Mouse (Mus musculus) CH12.LX (cell line): ENCODE results near the gene Serac1. TPM values are rescaled to one million over a fixed set of nuclear protein-coding genes. Genes with fewer than 3 reads are reported as not detected.
A peak's percentile ranks its signal among the peaks of the same experiment; 100 is the strongest.

Experiments used
- DNase-seq: peaks from one replicate; pipeline ENCODE4 v3.0.0-alpha.2; 2013; ENCODE audit errors: extremely low read depth
- H3K27ac ChIP-seq: 2 replicates; pipeline ENCODE4 v1.5.1; 2012; ENCODE audit warnings: low read depth, mild to moderate bottlenecking, control low read depth, moderate library complexity; ENCODE audit not compliant: insufficient read depth
- H3K27me3 ChIP-seq: replicated peaks from 2 replicates; pipeline ENCODE3; 2012; ENCODE audit warnings: inconsistent platforms
- H3K36me3 ChIP-seq, 2 experiments: replicated peaks in 1 of 2; 2 replicates each; pipeline versions ENCODE3 to v1.6.1; 2012; ENCODE audit warnings: inconsistent platforms in 1 of 2, low read length in 1 of 2, mild to moderate bottlenecking in 1 of 2, mixed read lengths in 1 of 2, moderate library complexity in 1 of 2; ENCODE audit not compliant: control insufficient read depth in 1 of 2, insufficient read depth in 1 of 2
- H3K4me1 ChIP-seq, 2 experiments: 2 replicates each; pipeline ENCODE4 v1.6.1; 2012; ENCODE audit warnings: inconsistent platforms in 1 of 2, moderate library complexity in 1 of 2; ENCODE audit not compliant: insufficient read depth in 2 of 2, control insufficient read depth in 1 of 2
- H3K4me2 ChIP-seq: 2 replicates; pipeline ENCODE4 v1.6.1; 2012; ENCODE audit warnings: low read depth, mild to moderate bottlenecking, control low read depth; ENCODE audit not compliant: poor library complexity, insufficient read depth, severe bottlenecking
- H3K4me3 ChIP-seq, 3 experiments: fragments of 150-350 bp in 1 of 3; sonication (generic) in 1 of 3; replicated peaks in 1 of 3; 2 replicates each; pipeline versions ENCODE3 to v1.5.1; 2011 to 2012; ENCODE audit warnings: low read depth in 2 of 3, low read length in 2 of 3, mild to moderate bottlenecking in 2 of 3, moderate library complexity in 2 of 3, control low read depth in 1 of 3, improper control_type of control experiment in 1 of 3, inconsistent platforms in 1 of 3, mixed read lengths in 1 of 3; ENCODE audit not compliant: poor library complexity in 1 of 3
- H3K79me2 ChIP-seq: replicated peaks from 2 replicates; pipeline ENCODE4 v1.6.1; 2012; ENCODE audit warnings: mild to moderate bottlenecking, moderate library complexity; ENCODE audit not compliant: control insufficient read depth, poor library complexity, insufficient read depth, severe bottlenecking; ENCODE audit errors: extremely low read depth
- H3K9ac ChIP-seq: 2 replicates; pipeline ENCODE4 v1.6.1; 2012; ENCODE audit warnings: low read depth, mild to moderate bottlenecking, control low read depth, moderate library complexity; ENCODE audit not compliant: insufficient read depth
- H3K9me3 ChIP-seq: replicated peaks from 2 replicates; pipeline ENCODE3; 2012; ENCODE audit warnings: low read length, inconsistent platforms, mixed read lengths
- BHLHE40 ChIP-seq: IDR thresholded peaks from 2 replicates; pipeline ENCODE4 v1.6.1; 2011; ENCODE audit warnings: mild to moderate bottlenecking, low read depth, low read length, improper control_type of control experiment
- CHD1 ChIP-seq: IDR thresholded peaks from 2 replicates; pipeline ENCODE4 v1.6.1; 2012; ENCODE audit warnings: low read depth, low read length, improper control_type of control experiment, inconsistent platforms
- ELF1 ChIP-seq: IDR thresholded peaks from 2 replicates; pipeline ENCODE4 v1.6.1; 2014; ENCODE audit warnings: low read depth, mild to moderate bottlenecking, inconsistent platforms, low read length, improper control_type of control experiment
- EP300 ChIP-seq: IDR thresholded peaks from 2 replicates; pipeline ENCODE4 v1.6.1; 2011; ENCODE audit warnings: low read length, improper control_type of control experiment
- HCFC1 ChIP-seq: IDR thresholded peaks from 2 replicates; pipeline ENCODE4 v1.6.1; 2012; ENCODE audit warnings: low read depth, mild to moderate bottlenecking, inconsistent platforms, low read length, improper control_type of control experiment
- IRF4 ChIP-seq: IDR thresholded peaks from 2 replicates; pipeline ENCODE4 v1.6.1; 2014; ENCODE audit warnings: low read depth, mild to moderate bottlenecking, inconsistent platforms, low read length, improper control_type of control experiment
- JUN ChIP-seq: IDR thresholded peaks from 2 replicates; pipeline ENCODE4 v1.6.1; 2011; ENCODE audit warnings: low read depth, mild to moderate bottlenecking, low read length, improper control_type of control experiment, moderate library complexity; ENCODE audit not compliant: insufficient read depth
- JUND ChIP-seq: conservative IDR thresholded peaks from 2 replicates; pipeline ENCODE4 v1.6.1; 2011; ENCODE audit warnings: low read depth, low read length, improper control_type of control experiment
- MAZ ChIP-seq: IDR thresholded peaks from 2 replicates; pipeline ENCODE4 v1.6.1; 2012; ENCODE audit warnings: low read depth, mild to moderate bottlenecking, inconsistent platforms, low read length, improper control_type of control experiment, moderate library complexity
- MEF2A ChIP-seq: IDR thresholded peaks from 2 replicates; pipeline ENCODE4 v1.6.1; 2014; ENCODE audit warnings: low read depth, mild to moderate bottlenecking, inconsistent platforms, low read length, improper control_type of control experiment, borderline replicate concordance
- MXI1 ChIP-seq: IDR thresholded peaks from 2 replicates; pipeline ENCODE4 v1.6.1; 2011; ENCODE audit warnings: mild to moderate bottlenecking, low read depth, low read length, improper control_type of control experiment
- MYC ChIP-seq: IDR thresholded peaks from 2 replicates; pipeline ENCODE4 v1.6.1; 2011; ENCODE audit warnings: low read depth, mild to moderate bottlenecking, improper control_type of control experiment, low read length
- NRF1 ChIP-seq: IDR thresholded peaks from 2 replicates; pipeline ENCODE4 v1.6.1; 2014; ENCODE audit warnings: low read depth, mild to moderate bottlenecking, inconsistent platforms, low read length, improper control_type of control experiment, moderate library complexity
- RCOR1 ChIP-seq: conservative IDR thresholded peaks from 2 replicates; pipeline ENCODE4 v1.6.1; 2012; ENCODE audit warnings: low read depth, mild to moderate bottlenecking, inconsistent platforms, low read length, improper control_type of control experiment
- SIN3A ChIP-seq: IDR thresholded peaks from 2 replicates; pipeline ENCODE4 v1.6.1; 2012; ENCODE audit warnings: low read length, improper control_type of control experiment, inconsistent platforms
- TCF12 ChIP-seq: IDR thresholded peaks from 2 replicates; pipeline ENCODE4 v1.6.1; 2014; ENCODE audit warnings: low read depth, mild to moderate bottlenecking, inconsistent platforms, low read length, improper control_type of control experiment
- USF1 ChIP-seq: IDR thresholded peaks from 2 replicates; pipeline ENCODE4 v1.6.1; 2014; ENCODE audit warnings: low read depth, mild to moderate bottlenecking, inconsistent platforms, low read length, improper control_type of control experiment
- ZMIZ1 ChIP-seq: IDR thresholded peaks from 2 replicates; pipeline ENCODE4 v1.6.1; 2012; ENCODE audit warnings: low read depth, mild to moderate bottlenecking, inconsistent platforms, low read length, improper control_type of control experiment
- ZNF384 ChIP-seq: IDR thresholded peaks from 2 replicates; pipeline ENCODE4 v1.6.1; 2012; ENCODE audit warnings: low read depth, low read length, improper control_type of control experiment, inconsistent platforms
- dilution Hi-C: fragments of 300-500 bp; cut with MboI; formaldehyde crosslinking; loops from 2 replicates; pipeline ENCODE4 v1.14.3; 2020; ENCODE audit warnings: low sequenced_read_pairs; ENCODE audit not compliant: extremely low pct_unique_long_range_greater_than_20kb, extremely low pct_ligation_motif_present
- in situ Hi-C: fragments of 300-500 bp; cut with MboI; formaldehyde crosslinking; loops from 3 replicates; pipeline ENCODE4 v1.14.3; 2019; ENCODE audit warnings: low sequenced_read_pairs, low pct_ligation_motif_present, low pct_unique_long_range_greater_than_20kb, mixed read lengths
- polyA plus RNA-seq: library from polyadenylated mRNA; unstranded; fragments of >175 nt; gene quantifications from 2 replicates; pipeline ENCODE4 v1.2.1, GENCODE M21; 2012; ENCODE audit warnings: low read depth; ENCODE audit not compliant: insufficient read length
- total RNA-seq, 2 experiments: library from RNA; depleted of rRNA; stranded (reverse); fragments of 300-350 nt in 1 of 2; fragments of >200 nt in 1 of 2; gene quantifications; 2 replicates each; pipeline ENCODE4 v1.2.3; 2012 to 2014

Serac1 gene
- total and polyA plus RNA-seq, 3 experiments = 1.9 to 2.9 (median 2.1) TPM

GRCm38 (mm10) chr17:6079287-6080122, at the start of gene Serac1, which contains the start of gene Gtf2h5 (continued):
- TF ChIP-seq BHLHE40 = peak; percentile 94

- Histone ChIP-seq H3K4me2 (peak overlapping the region; percentile 62), H3K79me2 (no peaks in the 10 kb centered on the region), H3K4me1 (peaks cover 20 to 47% of the 10 kb centered on the region in 2 experiments), H3K4me3 (no peak overlapping the region), H3K27ac (peak overlapping the region; percentile 56), H3K9ac (peak overlapping the region; percentile 60), H3K9me3 (no peaks in the 10 kb centered on the region), H3K27me3 (no peaks in the 10 kb centered on the region), H3K36me3 (peaks cover 2 to 18% of the 10 kb centered on the region in 2 experiments)
- peak; percentile 61 for DNase-seq
- dilution Hi-C loops = no loop called here
- in situ Hi-C loops = no loop called here
- TF ChIP-seq JUN (no peak), SIN3A (no peak), HCFC1 (no peak; the same call in 1 of the 2 replicates), MYC (no peak), EP300 (peak; percentile 55), CHD1 (peak; percentile 100), BHLHE40 (0 out of 2 replicates have a peak, but pooled peaks have one; percentile 35), IRF4 (peak; percentile 68), MEF2A (peak; percentile 55; the same call in 1 of the 2 replicates), NRF1 (no peak), USF1 (no peak; the same call in 1 of the 2 replicates), ZNF384 (peak; percentile 99), JUND (0 out of 2 replicates have a peak, but pooled peaks have one; percentile 11), ZMIZ1 (no peak), RCOR1 (no peak), MAZ (no peak), ELF1 (peak; percentile 59; the same call in 1 of the 2 replicates), TCF12 (0 out of 2 replicates have a peak, but pooled peaks have one; percentile 34), MXI1 (no peak)
- TF ChIP-seq, all 38 proteins: peak for 9
Measured at GRCm38 (mm10) chr17:6128039-6128438, 48.5 kb upstream of the Serac1 start.
